Mouse (Mus musculus) testis, postnatal 10 days (tissue): Measurements from ENCODE around the gene Ergic3.

ENCODE experiments used
- DNase-seq: peaks from one replicate; pipeline ENCODE4 v3.0.0; 2021; ENCODE audit warnings: low spot score

Gene Ergic3

GRCm38 (mm10) chr2:156007888-156008532, at the start of gene Ergic3, which contains the start of gene 6430550D23Rik:
Ergic3 (plus strand) TSS chr2:156008045.
6430550D23Rik (minus strand) TSS chr2:156007977.
- DNase-seq = peak; percentile 99

GRCm38 (mm10) chr2:155959981-155960380, 47.9 kb upstream of the Ergic3 start:
- no peak for DNase-seq

GRCm38 (mm10) chr2:155961862-155962261, 46.0 kb upstream of the Ergic3 start:
- DNase-seq = no peak

DNA sequence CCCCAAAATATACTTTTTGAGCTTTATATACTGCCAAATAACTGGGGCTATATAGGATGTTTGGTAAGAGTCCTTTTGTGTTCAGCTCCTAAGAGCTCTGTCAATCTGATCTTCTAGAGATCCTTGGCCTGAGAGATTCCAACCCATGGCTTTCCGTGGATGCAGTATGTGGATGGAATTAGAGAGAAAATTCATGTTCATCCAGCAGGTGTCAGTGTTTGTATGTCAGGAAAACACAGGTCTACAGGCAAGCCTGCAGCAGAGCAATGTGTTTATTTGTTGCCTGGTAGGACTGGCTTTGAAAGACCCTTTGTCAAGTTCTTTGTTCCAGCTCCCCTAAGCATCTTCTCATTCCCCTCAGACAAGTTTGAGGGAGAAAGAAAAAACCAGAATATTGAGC, 44.9 kb upstream of the Ergic3 start:
- DNase-seq = no peak

- no peak for DNase-seq
Measured at GRCm38 (mm10) chr2:155973348-155973747, 34.5 kb upstream of the Ergic3 start.

- DNase-seq = no peak
Measured at GRCm38 (mm10) chr2:155974087-155974731, 33.6 kb upstream of the Ergic3 start.

DNA sequence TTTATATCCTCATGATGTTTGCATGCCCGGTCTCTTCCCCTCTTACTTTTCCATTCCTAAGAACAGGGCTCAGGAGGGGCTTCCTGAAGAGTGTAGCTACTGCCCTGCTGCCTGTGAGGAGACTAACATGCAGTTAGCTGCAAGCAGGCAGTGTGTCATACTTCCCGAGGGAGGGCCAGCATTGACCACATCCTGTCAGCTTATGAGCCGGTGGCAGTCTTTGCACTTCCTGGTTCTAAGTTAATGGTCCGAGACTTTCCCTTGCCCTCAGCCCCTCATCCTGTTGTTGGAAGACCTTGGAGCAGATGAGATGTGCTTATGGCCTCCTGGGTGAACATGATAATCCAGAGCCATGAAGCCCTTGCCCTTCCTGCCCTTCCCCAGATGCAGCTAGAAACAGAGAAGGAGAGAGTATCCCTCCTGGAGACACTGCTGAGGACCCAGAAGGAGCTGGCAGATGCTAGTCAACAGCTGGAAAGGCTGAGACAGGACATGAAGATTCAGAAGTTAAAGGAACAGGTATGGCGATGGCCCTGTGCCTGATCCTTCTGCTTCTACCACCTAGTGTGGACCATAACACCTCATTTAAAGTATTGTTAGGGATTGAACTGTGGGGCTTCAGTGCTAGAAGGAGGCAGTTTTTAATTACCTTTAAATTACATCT, 28.4 kb upstream of the Ergic3 start:
- DNase-seq = no peak

GRCm38 (mm10) chr2:155985776-155986175, 22.1 kb upstream of the Ergic3 start:
- DNase-seq = no peak

- no peak for DNase-seq
Measured at GRCm38 (mm10) chr2:155987131-155987530, 20.7 kb upstream of the Ergic3 start.

DNA sequence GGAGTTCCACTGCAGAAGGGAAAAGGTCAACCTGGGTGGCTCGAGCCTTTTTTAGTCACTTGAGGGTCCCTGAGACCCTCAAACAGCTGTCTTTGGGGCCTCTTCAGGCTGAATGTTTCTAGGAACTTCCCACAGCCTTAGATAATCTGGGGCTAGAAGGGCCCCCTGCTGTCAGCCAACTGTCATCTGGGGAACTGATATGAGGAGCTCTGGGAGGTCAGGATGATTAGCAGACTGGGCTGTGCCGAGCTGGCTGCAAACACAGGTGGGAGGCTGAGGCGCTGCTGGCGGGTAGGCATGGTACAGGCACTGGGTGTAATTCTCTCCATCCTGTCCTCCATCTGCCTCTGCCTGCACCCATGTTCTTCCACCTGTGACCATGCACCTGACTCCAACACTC, 18.8 kb upstream of the Ergic3 start:
- DNase-seq = no peak

- no peak for DNase-seq
Measured at GRCm38 (mm10) chr2:155991151-155991550, 16.7 kb upstream of the Ergic3 start.

- peak; percentile 67 for DNase-seq
Measured at GRCm38 (mm10) chr2:155991863-155992321, 16.0 kb upstream of the Ergic3 start.

DNA sequence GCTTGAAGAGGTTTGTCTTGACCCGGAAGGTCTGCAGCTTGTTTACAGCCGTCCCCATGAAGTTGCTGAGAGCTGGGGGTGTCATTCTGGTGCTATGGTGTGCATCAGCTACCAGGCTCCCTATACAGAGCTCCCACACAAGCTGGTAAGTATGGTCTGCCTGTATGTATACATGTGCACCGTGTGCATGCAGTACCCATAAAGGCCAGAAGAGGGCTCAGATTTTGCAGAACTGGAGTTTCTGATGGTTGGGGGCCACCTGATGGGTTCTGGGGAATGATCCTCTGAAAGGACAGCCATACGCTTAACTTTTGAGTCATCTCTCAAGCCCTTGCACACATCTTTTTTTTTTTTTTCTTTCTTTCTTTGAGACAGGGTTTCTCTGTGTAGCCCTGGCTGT, 2.5 kb upstream of the Ergic3 start:
- no peak for DNase-seq

DNA sequence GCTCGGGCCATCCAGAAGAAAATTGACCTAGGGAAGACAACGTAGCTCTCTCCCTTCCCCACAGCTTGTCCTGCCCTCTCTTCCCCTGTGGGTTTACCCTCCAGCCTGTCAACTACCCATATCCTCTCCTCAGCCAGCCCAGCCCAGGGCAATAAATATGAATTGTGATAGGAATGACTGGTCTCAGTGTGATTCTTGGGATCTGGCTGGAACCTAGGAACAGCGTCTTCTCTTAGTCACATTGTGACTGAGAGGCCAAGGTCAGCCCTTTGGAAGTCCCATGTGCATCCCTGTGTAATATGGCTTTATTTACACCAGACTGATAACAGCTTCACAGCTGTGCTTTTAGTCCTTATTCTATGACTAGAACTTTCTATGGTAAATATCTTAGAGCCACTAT, 10.3 kb downstream of the Ergic3 start:
- no peak for DNase-seq

DNA sequence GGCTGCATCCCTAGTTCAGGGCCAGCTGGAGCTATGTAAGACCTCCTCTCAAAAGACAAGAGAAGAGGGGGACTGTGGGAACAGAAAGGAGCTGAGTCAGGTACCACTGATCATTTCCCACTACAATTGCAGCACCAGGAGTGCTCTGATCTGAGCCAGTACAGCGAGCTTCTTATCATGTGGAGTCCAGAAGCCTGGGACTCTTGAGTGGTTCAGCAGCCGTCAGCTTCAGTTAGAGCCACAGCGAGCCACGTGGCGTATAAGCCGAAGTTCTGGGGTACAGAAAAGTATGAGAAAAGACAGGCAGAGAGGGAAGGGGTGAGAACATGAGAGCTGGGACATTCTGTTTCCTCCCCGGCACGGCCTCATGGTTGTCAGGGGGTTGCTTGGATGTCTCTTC, 13.4 kb downstream of the Ergic3 start:
- DNase-seq = no peak

DNA sequence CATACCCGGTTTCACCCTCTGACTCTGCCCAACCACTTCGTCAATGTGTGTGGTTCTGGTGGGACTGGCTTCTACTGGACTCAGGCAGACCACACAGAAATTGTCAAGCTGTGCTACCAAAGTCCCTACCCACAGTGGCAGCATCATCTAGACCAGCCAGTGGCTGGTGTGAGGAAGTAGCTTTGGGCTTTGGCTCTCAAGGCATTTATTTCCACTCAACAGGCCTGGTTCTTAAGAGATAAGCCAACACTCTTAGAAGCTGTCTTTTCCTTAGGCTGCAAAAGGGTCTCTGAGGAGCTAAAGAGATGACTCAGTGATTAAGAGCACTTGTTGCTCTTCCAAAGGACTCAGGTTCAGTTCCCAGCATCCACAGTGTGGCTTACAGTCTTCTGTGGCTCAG, 13.9 kb downstream of the Ergic3 start:
- DNase-seq = no peak

DNA sequence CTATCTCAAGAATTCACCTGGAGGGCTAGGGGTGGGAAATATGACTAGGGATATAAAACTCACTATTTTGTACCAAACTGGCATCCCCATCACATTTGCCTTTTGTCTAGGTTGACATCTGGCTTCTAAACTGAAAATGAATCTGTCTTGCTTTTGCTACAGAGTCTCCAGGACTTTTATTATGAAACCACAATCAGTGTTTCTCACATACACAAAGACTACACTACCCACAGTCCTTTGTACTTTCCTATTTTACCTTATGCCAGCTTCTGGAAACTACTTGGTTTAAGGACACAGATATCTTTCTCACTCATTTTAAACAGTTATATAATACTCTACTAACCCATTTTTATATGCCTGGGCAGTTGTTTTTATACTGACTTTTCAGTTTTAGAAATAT, 17.6 kb downstream of the Ergic3 start:
- DNase-seq = no peak

- no peak for DNase-seq
Measured at GRCm38 (mm10) chr2:156039390-156039789, 31.5 kb downstream of the Ergic3 start.

GRCm38 (mm10) chr2:156042903-156043302, 35.1 kb downstream of the Ergic3 start:
- DNase-seq = no peak

DNA sequence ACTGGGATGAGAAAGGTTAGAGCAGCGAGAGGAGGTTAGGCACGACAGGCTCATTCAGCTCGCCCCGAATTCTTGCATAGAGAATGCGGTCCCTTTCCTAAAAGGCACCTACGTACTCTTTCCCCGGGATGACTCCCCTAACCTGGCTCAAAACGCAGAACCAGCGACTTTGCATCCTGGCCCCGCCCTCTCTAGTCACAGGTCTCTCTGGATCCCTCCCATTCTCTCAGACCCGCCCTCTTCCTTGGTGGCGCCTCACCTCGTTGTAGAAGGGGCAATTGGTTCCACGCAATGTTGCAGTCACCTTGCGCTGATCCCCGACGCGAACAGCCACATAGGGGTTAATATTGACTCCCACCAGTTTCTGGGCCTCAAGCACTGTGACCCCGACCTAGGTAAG, 40.1 kb downstream of the Ergic3 start:
- DNase-seq = no peak

DNA sequence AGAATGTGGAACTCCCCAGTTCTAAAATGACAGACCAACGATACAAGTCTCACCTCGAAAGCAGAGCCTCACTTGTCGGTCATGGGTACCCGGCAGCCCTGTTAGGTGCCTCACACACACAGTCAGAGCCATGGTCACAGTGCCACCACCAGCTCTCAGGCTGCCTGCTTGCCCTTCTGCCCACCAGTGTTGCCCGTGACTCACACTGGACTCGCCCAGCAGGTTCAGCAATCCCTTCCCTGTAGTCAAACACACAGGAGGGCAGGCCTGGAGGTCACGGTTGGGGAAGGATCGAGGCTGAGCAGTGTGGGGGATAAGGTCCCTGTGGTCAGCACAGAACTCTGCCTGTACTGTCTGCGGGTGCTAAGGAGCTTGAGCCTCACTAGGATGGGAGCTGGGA, 45.0 kb downstream of the Ergic3 start, which contains the start of gene Fer1l4:
Gene Fer1l4, minus strand, starts transcription at position 132 of the 400 bp plus-strand sequence.
- no peak for DNase-seq

DNA sequence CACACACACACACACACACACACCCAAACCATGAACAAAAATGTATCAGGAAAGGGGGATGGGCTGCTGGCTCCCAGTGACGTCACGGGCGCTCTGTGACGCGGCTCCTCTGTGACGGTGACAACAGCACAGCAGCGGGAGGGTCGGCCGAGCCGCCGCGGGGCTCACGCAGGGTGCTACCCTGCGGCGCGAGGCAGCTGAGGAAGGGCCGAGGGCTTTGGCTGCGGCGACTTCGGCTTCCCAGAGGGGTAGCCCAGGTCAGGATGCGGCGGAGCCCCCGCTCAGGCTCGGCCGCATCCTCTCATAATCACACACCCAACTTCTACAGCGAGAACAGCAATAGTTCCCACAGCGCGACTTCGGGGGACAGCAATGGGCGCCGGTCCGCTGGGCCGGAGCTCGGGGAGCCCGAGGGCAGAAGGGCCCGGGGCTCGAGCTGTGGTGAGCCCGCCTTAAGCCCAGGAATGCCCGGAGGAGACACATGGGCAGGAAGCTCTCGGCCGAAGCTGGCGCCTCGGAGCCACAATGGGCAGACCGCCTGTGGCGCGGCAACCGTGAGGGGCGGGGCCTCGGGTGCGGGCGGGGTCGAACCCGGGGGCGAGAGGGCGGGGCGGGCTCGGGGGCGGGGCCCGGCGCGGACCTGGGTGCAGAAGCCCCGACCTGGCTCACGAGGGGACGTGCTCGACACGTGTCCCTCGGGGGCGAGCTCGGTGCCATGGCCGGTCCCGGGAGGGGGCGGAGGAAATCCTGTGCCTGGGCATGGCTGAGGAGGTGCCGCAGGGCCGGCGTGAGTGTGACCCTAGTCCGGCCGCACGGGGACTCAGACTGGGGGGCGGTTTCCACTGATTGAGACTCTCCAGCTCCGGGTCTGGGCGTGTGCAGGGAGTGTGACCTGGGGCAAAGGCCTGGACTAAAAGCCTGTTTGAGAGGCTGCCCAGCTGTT, 57.5 kb downstream of the Ergic3 start, which contains the start of gene Spag4:
Gene Spag4, plus strand, starts transcription at position 77 of the 943 bp plus-strand sequence.
- peak; percentile 90 for DNase-seq
